Mouse (Mus musculus): ENCODE data around the gene Cuta. TPM values are rescaled to one million over a fixed set of nuclear protein-coding genes. Genes with fewer than 3 reads are reported as not detected.

The Cuta gene
- total RNA-seq, 2 experiments from 2014 or later, result 109 to 115 TPM

- no peak for DNase-seq (ENCODE audit: low spot score in 2 of 2)
Observed at GRCm38 (mm10) chr17:26893492-26893891, 45.9 kb downstream of the Cuta start.

GRCm38 (mm10) chr17:26892635-26893375, 46.6 kb downstream of the Cuta start:
- peak; percentile 36 to 38 for DNase-seq (ENCODE audit: low spot score in 2 of 2)

- no peak for DNase-seq (ENCODE audit: low spot score in 2 of 2)
Observed at GRCm38 (mm10) chr17:26887926-26888325, 51.4 kb downstream of the Cuta start.

GRCm38 (mm10) chr17:26886047-26886749, 53.2 kb downstream of the Cuta start:
- peak; percentile 82 to 86 for DNase-seq (ENCODE audit: low spot score in 2 of 2)

GRCm38 (mm10) chr17:26884995-26885926, 54.1 kb downstream of the Cuta start:
- peak; percentile 53 to 65 for DNase-seq (ENCODE audit: low spot score in 2 of 2)

Small RNAs within 50 kb of the gene (microRNA-seq; reads per million reads assigned to microRNA genes)
- 0 reads per million in 2 experiments for gene Gm27775
- 12.7 to 17.6 reads per million in 2 experiments for gene Mir3083
- gene Mir6968, result 2.3 to 2.5 reads per million in 2 experiments

Other genes starting within 250 kb of the Cuta start
- gene Crebrf, start 223.9 kb downstream of the Cuta start, total RNA-seq (2021), result 10 to 100 TPM; 45.3 to 45.4 TPM
- gene Bnip1, start 158.5 kb downstream of the Cuta start, total RNA-seq (2021), result 10 to 100 TPM; 29.5 to 30.7 TPM
- not detected for gene Nkx2-5, start 94.6 kb downstream of the Cuta start, total RNA-seq (2021)
- 1 to 10 TPM; 2.7 to 3.1 TPM for gene Kifc5b, start 22.5 kb downstream of the Cuta start, total RNA-seq (2021)
- gene Phf1, start 6.5 kb downstream of the Cuta start, total RNA-seq (2021), result 10 to 100 TPM; 18.6 to 21.0 TPM
- gene Syngap1, start 1.7 kb upstream of the Cuta start, total RNA-seq (2021), result 100 to 1,000 TPM; 512 to 532 TPM
- 10 to 100 TPM; 11.7 to 14.1 TPM for gene Zbtb9, start 33.6 kb upstream of the Cuta start, total RNA-seq (2021)
- 10 to 100 TPM; 23.8 to 25.0 TPM for gene Bak1, start 89.4 kb upstream of the Cuta start, total RNA-seq (2021)
- 1 to 10 TPM; 2.3 to 5.3 TPM for gene Itpr3, start 117.7 kb upstream of the Cuta start, total RNA-seq (2021)
- 100 to 1,000 TPM; 165 to 168 TPM for gene Uqcc2, start 194.3 kb upstream of the Cuta start, total RNA-seq (2021)
- under 1 TPM in 1 of 2 experiments, not detected in 1; 0.36 TPM for gene Ip6k3, start 228.2 kb upstream of the Cuta start, total RNA-seq (2021)